Mouse (Mus musculus) frontal cortex, adult 2 months (tissue): Measurements from ENCODE around the gene Tnks2. TPM values are rescaled to one million over a fixed set of nuclear protein-coding genes. Genes with fewer than 3 reads are reported as not detected.

ENCODE experiments used
- DNase-seq, 2 experiments: peaks; one replicate each; pipeline ENCODE4 v3.0.0; 2022; ENCODE audit warnings: low spot score in 1 of 2; ENCODE audit errors: extremely low spot score in 1 of 2
- polyA plus RNA-seq: library from polyadenylated mRNA; depleted of rRNA; stranded (reverse); fragments of >200 nt; gene quantifications from 2 replicates; pipeline ENCODE4 v1.2.3, GENCODE M21; 2012

Gene Tnks2
- polyA plus RNA-seq, 1 experiment: 68.7 TPM

GRCm38 (mm10) chr19:36887706-36888105 is 53.7 kb downstream of the Tnks2 start:
- no peak for DNase-seq

GRCm38 (mm10) chr19:36891746-36892145 is 57.7 kb downstream of the Tnks2 start:
- no peak for DNase-seq

GRCm38 (mm10) chr19:36896791-36897569 is 62.9 kb downstream of the Tnks2 start:
- DNase-seq: no peak

- DNase-seq: no peak
Observed at GRCm38 (mm10) chr19:36897778-36898177, 63.7 kb downstream of the Tnks2 start.

- DNase-seq: no peak
Observed at GRCm38 (mm10) chr19:36903377-36903776, 69.3 kb downstream of the Tnks2 start.

- DNase-seq: peak in 1 of 2 experiments; percentile 53
Observed at GRCm38 (mm10) chr19:36904211-36905007, 70.4 kb downstream of the Tnks2 start.

GRCm38 (mm10) chr19:36909150-36909549 is 75.1 kb downstream of the Tnks2 start:
- no peak for DNase-seq

- DNase-seq: peak in 1 of 2 experiments; percentile 66
Observed at GRCm38 (mm10) chr19:36909676-36910292, 75.8 kb downstream of the Tnks2 start.

- peak in 1 of 2 experiments; percentile 65 for DNase-seq
Observed at GRCm38 (mm10) chr19:36910424-36911045, 76.5 kb downstream of the Tnks2 start.

- no peak for DNase-seq
Observed at GRCm38 (mm10) chr19:36913064-36913463, 79.0 kb downstream of the Tnks2 start.

GRCm38 (mm10) chr19:36916206-36916605 is 82.2 kb downstream of the Tnks2 start:
- no peak for DNase-seq

GRCm38 (mm10) chr19:36916876-36917389 is 82.9 kb downstream of the Tnks2 start:
- DNase-seq: no peak

- peak; percentile 74 to 82 for DNase-seq
Observed at GRCm38 (mm10) chr19:36918441-36919301, 84.6 kb downstream of the Tnks2 start.

GRCm38 (mm10) chr19:36919466-36919865 is 85.4 kb downstream of the Tnks2 start, which contains the start of gene Fgfbp3:
Fgfbp3 (minus strand) TSS chr19:36919615.
- DNase-seq: no peak

- DNase-seq: peak in 1 of 2 experiments; percentile 74
Observed at GRCm38 (mm10) chr19:36922015-36922414, 88.0 kb downstream of the Tnks2 start.

GRCm38 (mm10) chr19:36922936-36923335 is 88.9 kb downstream of the Tnks2 start:
- no peak for DNase-seq

GRCm38 (mm10) chr19:36925671-36926552 is 91.9 kb downstream of the Tnks2 start, which contains the start of gene Btaf1:
Btaf1 (plus strand) TSS chr19:36926079.
- peak; percentile 57 to 80 for DNase-seq

GRCm38 (mm10) chr19:36926553-36927236 is 92.7 kb downstream of the Tnks2 start:
- DNase-seq: peak in 1 of 2 experiments; percentile 35
